Mouse (Mus musculus): ENCODE data around the gene Ifitm3. TPM values are rescaled to one million over a fixed set of nuclear protein-coding genes. Genes with fewer than 3 reads are reported as not detected.
A peak's percentile ranks its signal among the peaks of the same experiment; 100 is the strongest.
"Not testable (repeated sequence)": the region's sequence is repeated elsewhere in the genome, so short reads cannot be mapped to it uniquely, and the experiment has no call there.

Ifitm3 gene
- polyA plus RNA-seq, 1 experiment from 2014 or later: 56.5 TPM

- WGBS: 43% methylated on average over 5 of the region's 5 CpGs
- H3K4me3 ChIP-seq (replicated peaks): no peak overlapping the region
- H3K9me3 ChIP-seq: 0 out of 2 replicates have a peak, but pooled peaks cover 4% of the 10 kb centered on the region
- H3K36me3 ChIP-seq: no peaks in the 10 kb centered on the region
- no peak overlapping the region for H3K9ac ChIP-seq (replicated peaks)
- no peaks in the 10 kb centered on the region for H3K27me3 ChIP-seq
- H3K4me1 ChIP-seq (replicated peaks): peaks cover 11% of the 10 kb centered on the region
- ATAC-seq (ENCODE audit: insufficient number of reproducible peaks, insufficient read depth, low FRiP score, low TSS enrichment, low read depth): no peak
- peak overlapping the region; percentile 41 for H3K27ac ChIP-seq
- no peak overlapping the region for H3K4me2 ChIP-seq
These were observed 19.9 kb downstream of the Ifitm3 start for GRCm38 (mm10) chr7:140990622-140991021.

- WGBS: 55% methylated on average over 6 of the region's 6 CpGs
- Histone ChIP-seq H3K27me3 (no peaks in the 10 kb centered on the region), H3K4me3 (replicated peaks) (no peak overlapping the region), H3K9me3 (0 out of 2 replicates have a peak, but pooled peaks cover 4% of the 10 kb centered on the region), H3K4me2 (no peak overlapping the region), H3K27ac (0 out of 2 replicates have a peak overlapping the region, but pooled peaks have one; percentile 41), H3K4me1 (replicated peaks) (peaks cover 11% of the 10 kb centered on the region), H3K36me3 (no peaks in the 10 kb centered on the region), H3K9ac (replicated peaks) (no peak overlapping the region)
- ATAC-seq (ENCODE audit: insufficient number of reproducible peaks, insufficient read depth, low FRiP score, low TSS enrichment, low read depth): no peak
These were observed 20.4 kb downstream of the Ifitm3 start for GRCm38 (mm10) chr7:140990185-140990584.

- no peak overlapping the region for H3K4me2 ChIP-seq
- H3K9me3 ChIP-seq: 0 out of 2 replicates have a peak, but pooled peaks cover 4% of the 10 kb centered on the region
- WGBS: 83% methylated on average over 4 of the region's 4 CpGs
- H3K4me1 ChIP-seq (replicated peaks): peaks cover 11% of the 10 kb centered on the region
- no peak overlapping the region for H3K4me3 ChIP-seq (replicated peaks)
- no peak overlapping the region for H3K27ac ChIP-seq
- no peaks in the 10 kb centered on the region for H3K36me3 ChIP-seq
- H3K9ac ChIP-seq (replicated peaks): no peak overlapping the region
- H3K27me3 ChIP-seq: no peaks in the 10 kb centered on the region
- ATAC-seq (ENCODE audit: insufficient number of reproducible peaks, insufficient read depth, low FRiP score, low TSS enrichment, low read depth): no peak
These were observed 21.5 kb downstream of the Ifitm3 start for GRCm38 (mm10) chr7:140989022-140989421.

- WGBS: 87% methylated on average over 17 of the region's 17 CpGs
- Histone ChIP-seq H3K9me3 (0 out of 2 replicates have a peak, but pooled peaks cover 4% of the 10 kb centered on the region), H3K4me2 (no peak overlapping the region), H3K36me3 (no peaks in the 10 kb centered on the region), H3K4me3 (replicated peaks) (no peak overlapping the region), H3K9ac (replicated peaks) (no peak overlapping the region), H3K4me1 (replicated peaks) (peaks cover 11% of the 10 kb centered on the region), H3K27ac (no peak overlapping the region), H3K27me3 (no peaks in the 10 kb centered on the region)
- no peak for ATAC-seq (ENCODE audit: insufficient number of reproducible peaks, insufficient read depth, low FRiP score, low TSS enrichment, low read depth)
These were observed 23.1 kb downstream of the Ifitm3 start for GRCm38 (mm10) chr7:140987182-140988138.

GRCm38 (mm10) chr7:140982971-140983370 is 27.6 kb downstream of the Ifitm3 start:
- 0 out of 2 replicates have a peak, but pooled peaks cover 4% of the 10 kb centered on the region for H3K9me3 ChIP-seq
- H3K4me2 ChIP-seq: no peak overlapping the region
- H3K4me3 ChIP-seq (replicated peaks): no peak overlapping the region
- H3K27ac ChIP-seq: no peak overlapping the region
- H3K27me3 ChIP-seq: no peaks in the 10 kb centered on the region
- WGBS: 93% methylated on average over 7 of the region's 7 CpGs
- no peaks in the 10 kb centered on the region for H3K4me1 ChIP-seq (replicated peaks)
- no peak for ATAC-seq (ENCODE audit: insufficient number of reproducible peaks, insufficient read depth, low FRiP score, low TSS enrichment, low read depth)
- no peaks in the 10 kb centered on the region for H3K36me3 ChIP-seq
- no peak overlapping the region for H3K9ac ChIP-seq (replicated peaks)

- no peaks in the 10 kb centered on the region for H3K27me3 ChIP-seq
- WGBS: 94% methylated on average over 8 of the region's 8 CpGs
- H3K36me3 ChIP-seq: no peaks in the 10 kb centered on the region
- H3K27ac ChIP-seq: no peak overlapping the region
- H3K9me3 ChIP-seq: 0 out of 2 replicates have a peak, but pooled peaks cover 4% of the 10 kb centered on the region
- ATAC-seq (ENCODE audit: insufficient number of reproducible peaks, insufficient read depth, low FRiP score, low TSS enrichment, low read depth): no peak
- no peak overlapping the region for H3K9ac ChIP-seq (replicated peaks)
- no peak overlapping the region for H3K4me2 ChIP-seq
- no peak overlapping the region for H3K4me3 ChIP-seq (replicated peaks)
- no peaks in the 10 kb centered on the region for H3K4me1 ChIP-seq (replicated peaks)
These were observed 28.9 kb downstream of the Ifitm3 start for GRCm38 (mm10) chr7:140981704-140982103.

GRCm38 (mm10) chr7:140976720-140977119 is 33.9 kb downstream of the Ifitm3 start:
- H3K4me2 ChIP-seq; H3K36me3 ChIP-seq; H3K9me3 ChIP-seq; ATAC-seq (ENCODE audit: insufficient number of reproducible peaks, insufficient read depth, low FRiP score, low TSS enrichment, low read depth); H3K4me3 ChIP-seq (replicated peaks); H3K27me3 ChIP-seq; H3K27ac ChIP-seq; H3K9ac ChIP-seq (replicated peaks): not testable (repeated sequence)
- 91% methylated on average over 9 of the region's 9 CpGs for WGBS
- H3K4me1 ChIP-seq (replicated peaks): peaks cover 17% of the 10 kb centered on the region

- H3K4me1 ChIP-seq (replicated peaks): peaks cover 29% of the 10 kb centered on the region
- no peak overlapping the region for H3K4me2 ChIP-seq
- H3K27me3 ChIP-seq: no peaks in the 10 kb centered on the region
- no peaks in the 10 kb centered on the region for H3K9me3 ChIP-seq
- H3K27ac ChIP-seq: no peak overlapping the region
- 31% methylated on average over 3 of the region's 3 CpGs for WGBS
- no peak for ATAC-seq (ENCODE audit: insufficient number of reproducible peaks, insufficient read depth, low FRiP score, low TSS enrichment, low read depth)
- no peaks in the 10 kb centered on the region for H3K36me3 ChIP-seq
- no peak overlapping the region for H3K9ac ChIP-seq (replicated peaks)
- no peak overlapping the region for H3K4me3 ChIP-seq (replicated peaks)
These were observed 35.1 kb downstream of the Ifitm3 start for GRCm38 (mm10) chr7:140975465-140975864.

- no peak overlapping the region for H3K4me3 ChIP-seq (replicated peaks)
- peaks cover 34% of the 10 kb centered on the region for H3K4me1 ChIP-seq (replicated peaks)
These were observed 35.6 kb downstream of the Ifitm3 start for GRCm38 (mm10) chr7:140974940-140975339.

GRCm38 (mm10) chr7:140973396-140974165 is 37.0 kb downstream of the Ifitm3 start:
- Histone ChIP-seq H3K27ac (peak overlapping the region; percentile 82), H3K36me3 (no peaks in the 10 kb centered on the region), H3K4me3 (replicated peaks) (no peak overlapping the region), H3K4me1 (replicated peaks) (peaks cover 44% of the 10 kb centered on the region), H3K9me3 (no peaks in the 10 kb centered on the region), H3K4me2 (no peak overlapping the region), H3K9ac (replicated peaks) (no peak overlapping the region), H3K27me3 (no peaks in the 10 kb centered on the region; the same call in 1 of the 2 replicates)
- 28% methylated on average over 14 of the region's 14 CpGs for WGBS
- no peak for ATAC-seq (ENCODE audit: insufficient number of reproducible peaks, insufficient read depth, low FRiP score, low TSS enrichment, low read depth)

More at GRCm38 (mm10) chr7:140974940-140975339, 35.6 kb downstream of the Ifitm3 start:
- Histone ChIP-seq H3K27me3 (no peaks in the 10 kb centered on the region; the same call in 1 of the 2 replicates), H3K9me3 (no peaks in the 10 kb centered on the region), H3K36me3 (no peaks in the 10 kb centered on the region), H3K9ac (replicated peaks) (no peak overlapping the region), H3K27ac (no peak overlapping the region), H3K4me2 (no peak overlapping the region)
- WGBS: 29% methylated on average over 9 of the region's 9 CpGs
- no peak for ATAC-seq (ENCODE audit: insufficient number of reproducible peaks, insufficient read depth, low FRiP score, low TSS enrichment, low read depth)
